Mouse (Mus musculus): ENCODE measurements around the gene St6gal1.

The St6gal1 gene

GRCm38 (mm10) chr16:23294747-23295146 is 70.2 kb downstream of the St6gal1 start:
- in situ Hi-C loops (cut with MboI, MseI), result no loop called here

DNA sequence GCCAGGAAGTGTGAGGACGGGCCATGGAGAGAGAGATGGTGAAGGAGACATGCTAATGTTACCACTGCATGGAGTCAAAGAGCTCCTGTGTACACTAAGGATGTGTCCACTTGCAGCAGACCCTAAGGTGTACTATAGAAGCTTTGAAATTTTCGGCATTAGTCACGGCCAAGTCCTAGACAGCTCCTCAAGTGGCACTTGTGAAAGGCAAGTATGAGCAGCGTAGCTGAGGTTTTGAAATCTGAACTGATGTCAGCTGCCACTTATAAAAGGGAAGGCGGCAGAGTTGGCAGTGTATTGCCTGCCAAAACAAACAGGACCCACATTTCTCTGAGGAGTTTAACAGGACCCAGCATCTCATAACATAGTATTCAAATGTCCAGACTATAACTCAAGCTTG is 71.2 kb downstream of the St6gal1 start:
- in situ Hi-C loops (cut with MboI, MseI), result no loop called here

- in situ Hi-C loops (cut with MboI, MseI), result no loop called here
These were observed 72.2 kb downstream of the St6gal1 start for GRCm38 (mm10) chr16:23296721-23297120.

GRCm38 (mm10) chr16:23298441-23298840 is 73.9 kb downstream of the St6gal1 start:
- in situ Hi-C loops (cut with MboI, MseI), result no loop called here

- in situ Hi-C loops (cut with MboI, MseI), result no loop called here
These were observed 74.4 kb downstream of the St6gal1 start for GRCm38 (mm10) chr16:23298911-23299310.

DNA sequence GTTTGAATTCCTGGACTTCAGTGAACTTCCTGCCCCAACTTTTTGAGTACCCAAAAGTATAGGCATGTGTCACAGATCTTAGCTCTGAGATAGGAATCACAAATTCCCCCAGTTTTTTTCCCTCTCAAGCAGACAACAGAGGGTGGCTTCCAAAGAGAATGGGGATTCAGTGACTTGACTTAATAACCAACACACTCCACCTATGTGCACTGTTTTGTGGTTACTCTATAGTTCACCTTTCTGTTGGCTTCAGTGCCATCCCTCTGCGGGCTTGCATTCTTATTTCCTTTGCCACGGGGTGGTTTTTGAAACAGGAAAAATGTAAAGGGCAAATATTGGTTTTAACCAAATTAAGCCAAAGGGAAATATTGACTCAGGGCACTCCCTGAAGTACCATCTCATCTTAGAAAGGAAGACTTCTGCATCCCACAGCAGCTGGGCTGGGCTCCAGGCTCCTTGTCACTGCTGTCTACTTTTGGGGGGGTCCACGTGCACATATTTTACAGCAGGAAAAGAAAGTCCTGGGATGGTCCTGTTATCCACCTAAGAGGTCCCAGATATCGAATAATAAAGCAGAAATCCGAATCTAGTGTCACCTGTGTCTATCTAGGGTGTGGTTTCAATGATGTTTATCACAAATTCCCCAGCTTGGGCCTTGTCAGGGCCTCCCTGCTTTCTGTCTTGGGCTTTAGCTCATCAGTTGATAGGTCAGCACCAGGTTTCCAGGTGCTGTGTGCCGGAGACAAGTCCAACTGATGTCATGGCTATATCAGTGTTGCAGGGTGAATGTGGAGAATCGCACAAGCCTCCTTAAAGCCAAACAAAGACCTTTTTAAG is 75.6 kb downstream of the St6gal1 start:
- in situ Hi-C loops (cut with MboI, MseI), result loop anchor here in 1 of 2 experiments (5.0 kb wide), 1 partner anchor 102 kb away; no protein-coding TSS in a partner anchor

- in situ Hi-C loops (cut with MboI, MseI), result loop anchor here in 1 of 2 experiments (5.0 kb wide), 1 partner anchor 101 kb away; no protein-coding TSS in a partner anchor
These were observed 77.2 kb downstream of the St6gal1 start for GRCm38 (mm10) chr16:23301762-23302161.

- in situ Hi-C loops (cut with MboI, MseI), result no loop called here
These were observed 81.5 kb downstream of the St6gal1 start for GRCm38 (mm10) chr16:23305830-23306623.

DNA sequence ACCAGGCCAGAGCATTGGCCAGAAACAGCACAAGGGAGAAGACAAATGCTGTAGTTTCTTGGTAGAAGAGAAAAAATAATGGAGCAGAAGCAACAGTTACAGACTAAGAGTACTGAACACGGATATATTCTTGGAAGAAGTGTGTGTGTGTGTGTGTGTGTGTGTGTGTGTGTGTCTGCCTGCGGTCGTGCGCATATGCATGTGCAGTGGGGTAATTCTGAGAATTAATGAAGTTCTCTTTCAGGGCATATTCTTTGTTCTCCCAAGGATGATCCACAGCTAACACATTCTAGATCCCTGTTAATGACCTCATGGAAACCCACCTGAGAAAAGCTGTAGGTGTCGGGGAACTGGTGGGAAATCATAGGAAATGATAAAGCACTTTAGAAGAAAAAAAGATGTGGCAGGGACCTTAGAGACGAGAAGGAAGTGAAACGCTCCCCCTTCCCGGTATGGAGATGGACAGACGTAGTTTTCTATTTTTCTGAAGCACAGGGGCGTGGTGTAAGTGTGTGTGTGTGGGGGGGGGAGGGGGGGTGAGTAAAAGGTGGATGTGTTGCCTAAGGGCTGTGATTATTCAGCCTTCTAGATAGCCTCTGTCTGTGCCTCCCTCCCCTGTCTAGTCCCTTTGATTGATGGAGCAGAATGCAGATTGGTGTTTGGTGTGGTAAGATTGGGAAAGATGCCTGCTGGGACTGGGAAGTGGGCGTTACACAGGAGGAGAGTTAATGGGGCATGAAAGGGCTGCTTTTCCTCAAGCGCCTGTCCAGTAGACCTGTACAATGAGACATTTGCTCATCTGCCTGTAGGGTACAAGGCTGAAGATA is 82.8 kb downstream of the St6gal1 start:
- in situ Hi-C loops (cut with MboI, MseI), result no loop called here

GRCm38 (mm10) chr16:23308012-23308554 is 83.5 kb downstream of the St6gal1 start:
- in situ Hi-C loops (cut with MboI, MseI), result no loop called here

GRCm38 (mm10) chr16:23309080-23309479 is 84.5 kb downstream of the St6gal1 start:
- in situ Hi-C loops (cut with MboI, MseI), result no loop called here

GRCm38 (mm10) chr16:23312604-23313003 is 88.1 kb downstream of the St6gal1 start:
- in situ Hi-C loops (cut with MboI, MseI), result no loop called here

GRCm38 (mm10) chr16:23314790-23315189 is 90.2 kb downstream of the St6gal1 start:
- in situ Hi-C loops (cut with MboI, MseI), result no loop called here

DNA sequence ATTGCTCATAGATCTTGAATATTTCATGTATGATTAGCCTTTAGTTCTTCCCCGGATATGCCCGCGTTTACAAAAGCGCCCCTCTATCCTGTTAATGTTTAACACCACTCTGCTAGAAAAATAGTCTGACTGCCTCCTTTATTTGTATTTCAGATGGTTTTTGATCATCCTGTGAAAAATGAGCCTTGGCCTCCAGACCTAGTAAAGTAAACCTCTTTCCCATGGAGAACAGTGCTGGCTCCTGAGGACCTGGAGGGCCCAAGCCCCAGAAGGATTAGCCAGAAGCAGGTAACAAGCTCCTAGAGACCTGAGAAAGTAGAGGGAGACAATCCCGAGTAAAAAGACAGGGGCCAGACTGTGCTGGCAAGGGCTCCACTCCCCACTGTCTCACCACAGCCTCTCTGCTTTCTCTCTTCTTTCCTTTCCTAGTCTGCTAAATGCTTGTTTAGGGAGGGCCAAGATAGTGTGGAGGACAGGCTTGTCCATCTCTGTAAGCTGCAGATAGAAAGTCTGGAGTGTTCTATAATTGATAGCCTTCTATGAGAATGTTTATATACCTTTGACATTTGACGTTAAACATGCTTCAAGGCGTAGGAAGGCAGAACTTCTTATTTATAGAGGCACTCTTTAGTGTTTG is 93.0 kb downstream of the St6gal1 start:
- in situ Hi-C loops (cut with MboI, MseI), result no loop called here

GRCm38 (mm10) chr16:23320025-23320424 is 95.5 kb downstream of the St6gal1 start:
- in situ Hi-C loops (cut with MboI, MseI), result loop anchor here in 1 of 2 experiments (5.0 kb wide), 1 partner anchor 97 kb away; no protein-coding TSS in a partner anchor

GRCm38 (mm10) chr16:23320579-23320978 is 96.0 kb downstream of the St6gal1 start:
- in situ Hi-C loops (cut with MboI, MseI), result loop anchor here in 1 of 2 experiments (5.0 kb wide), 1 partner anchor 97 kb away; no protein-coding TSS in a partner anchor

DNA sequence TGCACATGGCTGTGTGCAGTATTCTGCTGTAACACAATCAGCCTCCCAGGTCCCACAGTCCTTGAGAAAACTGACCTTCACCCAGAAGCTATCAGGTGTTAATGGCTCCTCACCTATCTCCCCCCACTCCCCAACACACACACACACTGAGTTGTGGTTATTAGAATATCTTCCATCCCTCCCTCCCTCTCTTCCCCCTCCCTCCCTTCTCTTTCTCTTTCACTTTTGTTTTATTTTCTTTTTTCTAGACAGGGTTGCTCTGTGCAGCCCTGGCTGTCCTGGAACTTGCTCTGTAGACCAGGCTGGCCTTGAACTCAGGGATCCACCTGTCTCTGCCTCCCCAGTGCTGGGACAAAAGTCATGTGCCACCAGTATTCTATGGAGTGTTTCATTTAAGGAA is 97.9 kb downstream of the St6gal1 start:
- in situ Hi-C loops (cut with MboI, MseI), result loop anchor here in 1 of 2 experiments (5.0 kb wide), 1 partner anchor 95 kb away; no protein-coding TSS in a partner anchor

DNA sequence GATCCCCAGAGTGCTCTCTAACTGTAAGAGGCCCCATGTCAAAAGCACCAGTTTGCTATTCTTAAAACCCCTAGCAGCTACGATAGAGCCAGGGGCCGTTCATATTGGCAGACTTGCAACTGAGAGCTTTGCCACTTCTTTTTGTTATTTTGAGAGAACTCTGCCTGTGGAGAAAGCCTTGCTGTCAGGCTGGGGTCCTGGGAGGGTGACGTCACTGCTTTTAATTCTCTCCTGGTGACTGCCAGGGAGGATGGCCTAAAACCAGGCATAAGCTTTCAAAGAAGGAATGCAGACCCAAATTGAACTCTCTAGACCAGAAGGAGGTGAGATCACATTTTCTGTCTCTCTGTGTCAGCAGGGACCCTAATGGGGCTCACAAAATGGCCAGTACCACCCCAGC is 99.4 kb downstream of the St6gal1 start:
- in situ Hi-C loops (cut with MboI, MseI), result loop anchor here in 1 of 2 experiments (5.0 kb wide), 1 partner anchor 93 kb away; no protein-coding TSS in a partner anchor

DNA sequence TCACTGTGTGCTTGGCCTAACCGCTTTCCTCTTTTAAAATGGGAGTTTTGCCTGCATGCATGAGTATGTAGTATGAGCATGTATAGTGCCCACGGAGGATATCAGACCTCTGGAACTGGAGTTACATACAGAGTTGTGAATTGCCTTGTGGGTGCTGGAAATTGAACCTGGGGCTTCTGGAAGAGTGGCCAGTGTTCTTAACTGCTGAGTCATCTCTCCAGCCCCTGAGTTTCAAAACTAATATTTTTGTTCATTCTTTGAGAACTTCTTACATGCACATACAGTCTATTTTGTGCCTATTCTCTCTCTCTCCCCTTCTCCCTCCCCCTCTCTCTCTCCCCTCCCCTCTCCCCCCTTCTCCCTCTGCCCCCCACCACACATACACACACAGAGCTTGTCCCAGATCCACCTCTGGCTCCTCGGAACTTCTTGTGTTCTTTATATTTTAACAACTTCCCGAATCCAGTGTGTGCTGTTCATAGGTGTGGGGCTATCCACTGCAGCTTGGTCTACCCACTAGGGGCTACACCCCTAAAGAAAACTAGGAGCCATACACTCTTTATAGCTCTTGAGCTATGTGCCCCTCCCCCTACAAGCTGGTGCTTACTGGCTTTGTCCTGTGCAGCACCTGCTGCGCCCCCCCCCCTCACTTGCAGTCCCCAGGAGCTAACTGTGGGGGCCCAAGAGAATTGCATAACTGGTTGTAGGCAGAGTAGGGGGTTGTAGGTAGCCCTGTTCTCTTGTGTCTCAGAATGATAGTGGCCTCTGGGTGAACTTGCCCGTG is 100.5 kb downstream of the St6gal1 start:
- in situ Hi-C loops (cut with MboI, MseI), result loop anchor here in 1 of 2 experiments (5.0 kb wide), 1 partner anchor 92 kb away; no protein-coding TSS in a partner anchor

DNA sequence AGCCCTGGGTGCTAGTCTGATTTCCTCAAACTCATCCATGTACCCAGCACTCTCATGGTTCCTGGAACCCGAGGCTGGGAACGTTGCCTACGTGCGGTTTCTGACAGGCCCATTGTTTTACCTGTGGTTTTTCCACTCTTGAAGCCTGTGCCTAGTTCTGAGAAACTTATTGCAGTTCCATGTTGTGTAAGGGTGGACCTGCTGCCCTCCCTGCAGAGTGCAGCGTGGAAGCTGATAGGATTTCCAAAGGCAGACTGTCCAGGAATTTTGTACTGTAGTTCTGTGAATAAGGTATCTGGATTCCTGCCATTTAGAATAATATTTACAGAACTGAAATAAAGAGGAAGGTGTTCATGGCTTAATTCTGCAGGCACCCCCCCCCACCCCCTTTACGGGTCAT is 102.1 kb downstream of the St6gal1 start:
- in situ Hi-C loops (cut with MboI, MseI), result no loop called here

Measured in T-helper 17 cell (primary cell).